Mouse (Mus musculus): ENCODE results near the gene Inpp5b.
A peak's percentile ranks its signal among the peaks of the same experiment; 100 is the strongest.
"Not testable (repeated sequence)": the region's sequence is repeated elsewhere in the genome, so short reads cannot be mapped to it uniquely, and the experiment has no call there.

Gene Inpp5b

GRCm38 (mm10) chr4:124741376-124742343, at the start of gene Inpp5b:
Gene Inpp5b (plus strand): TSS chr4:124741850.
- DNase-seq (ENCODE audit: low spot score in 2 of 2) = peak; percentile 43 to 68

- DNase-seq (ENCODE audit: low spot score in 2 of 2) = no peak
Observed at GRCm38 (mm10) chr4:124692416-124692861, 49.2 kb upstream of the Inpp5b start.

DNA sequence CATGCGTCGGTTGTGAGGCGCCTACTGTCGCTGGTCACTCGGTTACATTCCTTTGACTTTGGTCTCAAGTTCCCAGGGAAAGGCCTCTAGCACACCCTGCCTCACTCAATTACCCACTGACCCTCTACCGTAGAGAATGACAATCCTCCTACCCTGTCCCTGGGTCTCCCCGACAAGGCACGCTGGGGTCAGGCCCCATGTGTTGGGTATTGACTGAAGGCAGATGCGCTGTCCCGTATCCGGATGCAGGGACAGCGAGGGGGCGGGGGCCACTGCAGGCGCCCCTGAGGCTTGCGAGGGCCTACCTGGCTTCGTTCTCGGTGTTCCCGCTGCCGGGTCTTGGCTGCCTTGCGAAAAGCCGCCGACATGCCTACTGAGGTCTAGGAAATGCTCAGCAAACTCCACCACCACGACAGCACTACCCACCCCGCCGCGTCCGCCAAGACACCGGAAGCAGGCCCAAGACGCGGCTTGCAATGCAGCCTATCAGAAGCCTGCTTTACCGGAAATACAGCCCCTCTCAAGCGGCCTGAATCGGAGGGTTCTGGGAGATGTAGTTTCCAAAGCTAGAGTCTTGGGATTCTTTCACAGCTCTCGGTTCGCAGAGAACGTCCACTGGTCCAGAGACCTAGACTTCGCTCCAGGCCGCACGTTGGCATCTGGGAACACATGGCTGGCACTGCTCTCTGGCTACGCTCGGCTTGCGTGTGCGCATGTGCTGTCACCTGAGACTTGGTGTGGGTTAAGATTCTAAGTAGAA, 48.3 kb upstream of the Inpp5b start, which contains the start of gene Utp11:
Gene Utp11, minus strand, starts transcription at position 466 of the 760 bp plus-strand sequence.
- peak; percentile 65 to 79 for DNase-seq (ENCODE audit: low spot score in 2 of 2)

DNA sequence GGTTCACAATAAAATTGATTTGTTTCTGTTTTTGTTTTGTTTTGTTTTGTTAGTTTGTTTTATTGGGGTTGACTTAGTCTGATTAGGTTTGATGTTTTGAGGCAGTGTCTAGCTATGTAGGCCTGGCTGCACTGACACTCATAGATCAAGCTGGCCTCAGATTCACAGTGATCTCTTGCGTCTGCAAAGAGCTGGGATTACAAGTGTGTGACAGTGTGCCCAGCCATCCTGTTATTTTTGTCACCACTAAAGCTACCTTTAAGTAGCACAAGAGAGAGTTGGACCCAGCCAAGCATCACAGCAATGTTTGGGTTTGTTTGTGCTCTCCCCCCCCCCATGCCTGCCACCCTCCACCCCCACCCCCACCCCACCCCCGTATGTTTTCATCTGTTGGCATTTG, 47.1 kb upstream of the Inpp5b start:
- no peak for DNase-seq (ENCODE audit: low spot score in 2 of 2)

DNA sequence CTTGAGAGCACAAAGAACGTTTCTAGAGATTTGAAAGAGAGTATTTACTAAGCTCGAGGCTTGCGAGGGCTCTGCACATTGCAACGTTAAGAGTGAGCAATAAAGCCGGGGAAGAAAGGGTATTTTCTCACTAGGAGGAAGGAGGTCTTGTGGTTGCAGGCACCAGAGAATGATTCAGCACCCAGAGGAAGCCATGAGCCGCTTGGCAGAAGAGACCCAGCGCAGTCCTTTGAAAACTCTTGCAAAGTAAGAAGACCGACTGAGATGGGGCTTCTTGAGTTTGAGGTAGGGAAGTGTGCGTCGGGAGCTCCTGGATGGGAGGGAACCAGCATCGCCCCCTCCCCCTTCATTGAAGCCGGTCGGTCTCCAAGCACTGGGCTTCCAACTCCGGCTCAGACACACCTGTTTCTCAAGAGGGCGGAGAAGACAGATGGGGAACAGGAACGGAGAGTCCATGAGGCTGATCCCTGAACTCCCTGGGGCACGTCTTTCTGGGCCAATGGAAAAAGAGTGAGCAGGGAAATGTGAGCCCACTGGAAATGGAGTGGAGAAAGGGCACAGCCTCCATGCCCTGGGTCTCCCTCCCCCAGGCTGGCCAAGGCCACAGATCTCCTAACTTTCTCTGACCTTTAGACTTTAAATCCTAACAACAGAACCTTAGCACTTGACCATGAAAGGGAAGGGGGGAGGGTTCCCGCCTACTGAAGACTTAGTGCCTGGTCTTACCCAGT, 45.7 kb upstream of the Inpp5b start:
- no peak for DNase-seq (ENCODE audit: low spot score in 2 of 2)

DNA sequence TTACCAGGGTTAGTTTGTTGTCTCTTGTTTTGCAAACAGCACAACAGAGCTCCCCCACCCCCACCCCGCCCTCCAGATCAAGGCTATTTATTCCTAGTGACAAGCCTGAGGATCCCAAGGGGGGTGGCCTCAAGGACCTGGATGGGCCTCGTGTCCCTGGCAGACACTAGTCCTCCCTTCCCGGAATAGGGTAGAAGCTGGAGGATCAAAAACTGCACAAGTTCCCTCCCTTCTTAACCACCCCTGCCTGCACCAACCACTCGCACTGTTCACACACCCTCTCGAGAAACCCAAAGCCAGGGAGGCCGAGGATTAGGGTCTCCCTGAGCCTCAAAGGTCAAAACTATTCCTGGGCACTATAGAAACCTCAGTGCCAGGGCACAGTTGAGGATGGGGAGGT, 41.9 kb upstream of the Inpp5b start:
- no peak for DNase-seq (ENCODE audit: low spot score in 2 of 2)

- no peak for DNase-seq (ENCODE audit: low spot score in 2 of 2)
Observed at GRCm38 (mm10) chr4:124700248-124700971, 41.2 kb upstream of the Inpp5b start, which contains the start of gene Fhl3. Gene Fhl3 (plus strand): TSS chr4:124700701.

DNA sequence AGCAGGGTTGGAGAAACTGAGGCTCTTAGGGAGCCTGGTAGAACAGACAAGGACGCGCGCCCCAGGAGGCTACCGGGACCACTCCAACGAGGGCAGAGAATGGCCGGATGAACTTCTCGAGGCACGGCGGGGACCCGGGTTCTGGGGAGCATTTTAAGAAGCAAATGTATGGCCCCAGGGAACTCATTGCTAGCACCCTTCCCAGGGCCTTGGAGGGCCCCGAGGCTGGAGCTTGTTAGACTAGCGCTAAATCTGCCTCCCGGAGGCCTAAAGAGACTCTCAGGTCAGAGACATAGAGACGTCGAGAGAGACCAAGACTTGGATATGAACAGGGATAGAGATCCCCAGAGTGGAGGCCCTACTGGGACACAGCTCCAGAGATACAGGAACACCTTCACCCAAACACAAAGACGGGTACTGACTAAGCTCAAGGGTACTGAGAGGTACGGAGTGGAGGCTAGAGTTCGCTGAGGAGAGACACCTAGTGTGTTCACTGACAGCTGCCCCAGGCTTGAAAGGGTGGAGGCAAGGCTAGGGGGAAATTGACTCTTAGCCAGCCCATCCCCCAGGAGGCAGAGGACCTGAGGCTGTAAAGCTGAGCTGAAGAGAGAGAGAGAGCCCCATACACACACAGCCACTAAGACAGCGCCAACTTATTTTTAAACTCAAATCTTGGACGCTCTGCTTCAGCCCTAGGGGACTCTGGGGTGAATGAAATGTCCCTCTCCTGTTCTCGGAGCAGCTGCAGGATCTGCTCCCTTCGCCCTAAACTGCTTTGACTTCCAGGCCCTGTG, 40.4 kb upstream of the Inpp5b start:
- DNase-seq (ENCODE audit: low spot score in 2 of 2) = peak in 1 of 2 experiments; percentile 59

DNA sequence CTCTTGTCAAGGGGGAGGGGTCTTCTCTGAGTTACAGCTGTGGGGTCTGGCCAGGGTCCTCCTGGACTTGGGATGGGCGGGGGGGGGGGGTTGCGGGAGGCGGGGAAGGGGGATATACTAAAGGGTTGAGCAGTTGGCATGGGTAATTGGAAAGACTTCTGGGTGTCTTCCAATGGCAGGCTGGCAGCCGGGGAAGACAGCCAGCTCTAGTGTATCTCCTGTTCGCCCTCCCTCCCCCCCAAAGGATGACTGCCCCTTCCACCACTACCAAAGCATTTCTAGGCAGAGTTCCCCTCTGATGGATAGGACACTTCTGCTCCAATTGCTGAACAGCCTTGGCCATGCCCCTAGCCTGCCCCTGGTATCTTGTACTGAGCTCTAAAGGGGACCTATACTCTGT, 39.7 kb upstream of the Inpp5b start:
- DNase-seq (ENCODE audit: low spot score in 2 of 2) = peak in 1 of 2 experiments; percentile 58

DNA sequence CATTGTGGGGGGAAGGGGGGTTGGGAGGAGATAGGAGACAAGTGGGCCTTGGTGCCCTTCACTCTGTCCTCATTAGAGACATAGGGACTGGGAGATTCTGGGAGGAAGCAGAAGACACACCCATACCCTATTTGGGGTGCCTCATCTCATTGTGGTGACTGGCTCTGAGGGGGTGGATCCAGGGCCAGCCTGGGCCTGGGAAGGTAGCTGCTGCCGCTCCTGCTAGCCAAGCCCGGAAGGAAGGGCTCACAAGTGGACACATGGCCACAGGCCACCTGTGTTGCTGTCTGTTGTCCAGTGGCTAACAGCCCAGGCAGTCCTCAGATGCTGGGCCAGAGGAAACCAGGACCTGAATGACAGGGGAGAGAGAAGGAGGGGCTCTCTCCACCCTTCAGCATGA, 38.2 kb upstream of the Inpp5b start:
- no peak for DNase-seq (ENCODE audit: low spot score in 2 of 2)

GRCm38 (mm10) chr4:124703881-124704796, 37.5 kb upstream of the Inpp5b start:
- no peak for DNase-seq (ENCODE audit: low spot score in 2 of 2)

DNA sequence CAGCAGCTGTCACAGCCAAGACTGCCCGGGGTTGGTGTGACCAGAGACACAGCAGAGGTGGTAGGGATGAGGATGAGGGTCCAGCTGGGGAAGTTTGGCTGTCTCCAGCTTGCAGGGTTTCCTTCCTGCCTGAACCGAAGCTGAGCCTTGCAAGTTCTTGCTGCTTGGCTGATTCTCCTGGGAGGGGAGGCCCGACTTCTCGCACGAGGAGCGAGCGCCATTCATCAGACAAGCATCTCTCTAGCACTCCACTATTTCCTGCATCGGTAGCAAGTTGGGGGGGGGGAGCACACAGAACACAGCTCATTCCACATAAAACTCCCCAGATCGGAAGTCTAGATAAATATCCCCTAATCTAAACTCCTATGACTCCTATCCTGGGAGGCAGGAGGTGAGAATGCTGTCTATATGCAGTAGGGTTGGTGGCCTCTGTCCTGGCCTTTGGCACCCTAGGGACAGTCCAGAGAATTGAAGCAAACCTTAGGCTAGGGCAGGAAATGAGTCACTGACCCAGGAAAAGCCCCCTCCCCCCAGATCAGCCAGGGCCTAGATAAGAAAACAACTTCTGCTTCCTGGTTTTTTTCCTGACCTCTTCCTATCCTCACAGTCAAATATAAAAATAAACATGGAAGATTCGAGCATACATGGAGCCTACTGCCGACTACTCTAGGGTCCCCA, 36.7 kb upstream of the Inpp5b start:
- no peak for DNase-seq (ENCODE audit: low spot score in 2 of 2)

DNA sequence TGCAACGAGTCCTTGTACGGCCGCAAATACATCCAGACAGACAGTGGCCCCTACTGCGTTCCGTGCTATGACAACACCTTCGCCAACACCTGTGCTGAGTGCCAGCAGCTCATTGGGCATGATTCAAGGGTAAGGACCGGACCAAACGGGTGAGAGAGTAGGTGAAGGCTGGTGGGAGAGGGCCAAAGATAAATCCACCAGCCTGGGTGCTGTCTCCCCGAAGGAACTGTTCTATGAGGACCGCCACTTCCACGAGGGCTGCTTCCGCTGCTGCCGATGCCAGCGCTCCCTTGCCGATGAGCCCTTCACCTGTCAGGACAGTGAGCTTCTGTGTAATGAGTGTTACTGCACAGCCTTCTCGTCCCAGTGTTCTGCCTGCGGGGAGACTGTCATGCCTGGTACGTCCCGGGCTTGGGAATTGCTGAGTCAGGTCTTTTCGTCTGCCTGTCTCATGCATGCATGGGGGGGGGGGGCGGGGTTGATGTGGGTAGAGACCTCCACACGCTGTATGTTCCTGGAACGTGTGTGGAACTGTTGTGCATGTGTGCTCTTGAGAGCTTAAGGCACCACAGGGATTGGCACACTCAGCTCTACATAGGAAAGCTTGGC, 35.9 kb upstream of the Inpp5b start:
- no peak for DNase-seq (ENCODE audit: low spot score in 2 of 2)

- not testable (repeated sequence) for DNase-seq (ENCODE audit: low spot score in 2 of 2)
Observed at GRCm38 (mm10) chr4:124707381-124708199, 34.1 kb upstream of the Inpp5b start.

GRCm38 (mm10) chr4:124708200-124708517, 33.5 kb upstream of the Inpp5b start:
- not testable (repeated sequence) for DNase-seq (ENCODE audit: low spot score in 2 of 2)

DNA sequence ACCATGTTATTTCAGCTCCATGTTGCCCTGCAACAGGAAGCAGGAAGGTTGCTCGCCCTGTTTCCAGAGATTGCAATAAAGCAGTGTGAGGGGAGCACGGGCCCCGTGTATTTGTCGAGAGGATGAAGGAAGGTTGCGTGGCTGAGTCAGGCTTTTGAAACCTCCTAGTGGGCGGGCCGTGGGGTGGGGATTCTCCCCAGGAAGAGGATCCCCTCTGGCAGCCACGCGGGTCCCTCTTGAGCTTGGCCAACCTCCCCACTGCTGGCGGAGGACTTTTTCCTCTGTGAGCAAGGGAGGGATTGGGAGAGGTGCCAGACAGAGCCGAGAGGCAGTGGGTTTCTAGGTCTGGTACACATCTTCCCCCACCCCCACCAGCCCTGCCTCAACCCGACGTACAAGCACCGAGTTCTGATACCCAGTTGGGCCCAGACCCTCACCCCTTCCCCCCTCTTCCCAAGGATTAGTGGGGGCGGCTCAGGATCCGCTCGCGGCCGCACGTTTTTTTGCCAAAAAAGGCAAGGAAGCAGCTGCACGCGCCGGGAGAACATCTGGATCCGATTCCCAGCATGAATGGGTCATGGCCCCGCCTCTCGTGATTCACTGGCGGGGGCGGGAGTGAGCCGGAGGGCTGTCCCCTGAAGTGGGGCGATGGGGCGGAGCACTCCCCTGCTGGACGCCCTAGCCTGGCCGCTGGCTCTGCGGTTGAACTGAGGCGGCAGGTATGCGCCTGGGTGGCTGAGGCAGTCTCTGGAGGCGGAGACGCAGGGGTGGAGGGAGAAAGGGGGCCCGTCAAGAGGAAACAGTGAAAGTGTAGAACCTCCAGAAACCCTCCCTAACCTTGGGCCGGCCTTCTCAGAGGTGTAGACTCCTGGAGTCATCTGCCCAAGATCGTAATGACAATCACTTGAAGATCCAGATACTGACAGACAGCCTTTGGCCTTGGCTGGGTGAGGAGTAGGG, 32.9 kb upstream of the Inpp5b start:
- peak in 1 of 2 experiments; percentile 51 for DNase-seq (ENCODE audit: low spot score in 2 of 2)
